Mouse (Mus musculus) adrenal gland, adult 8-10 months (tissue): ENCODE measurements around the gene Ano3. TPM values are rescaled to one million over a fixed set of nuclear protein-coding genes. Genes with fewer than 3 reads are reported as not detected.
"Not testable (repeated sequence)": the region's sequence is repeated elsewhere in the genome, so short reads cannot be mapped to it uniquely, and the experiment has no call there.

ENCODE experiments used
- DNase-seq: peaks from one replicate; pipeline ENCODE4 v3.0.0; 2022
- total RNA-seq, 4 experiments: library from RNA; stranded (reverse); gene quantifications; 2 replicates each; pipeline ENCODE4 v1.2.4; 2022

Ano3 gene
- total RNA-seq, result 1 to 10 TPM in 2 of 4 experiments, under 1 TPM in 2; 0.45 to 1.8 (median 1.2) TPM

- DNase-seq, result not testable (repeated sequence)
Measured at GRCm38 (mm10) chr2:110950823-110951222, at the start of gene Ano3. TSS of gene Ano3 (minus strand) at chr2:110950923.

- no peak for DNase-seq
Measured at GRCm38 (mm10) chr2:110990071-110990470, 39.3 kb upstream of the Ano3 start.

- no peak for DNase-seq
Measured at GRCm38 (mm10) chr2:110989539-110989938, 38.8 kb upstream of the Ano3 start.

GRCm38 (mm10) chr2:110985853-110986271 is 35.1 kb upstream of the Ano3 start:
- DNase-seq, result no peak

- DNase-seq, result no peak
Measured at GRCm38 (mm10) chr2:110981733-110982132, 31.0 kb upstream of the Ano3 start.

- DNase-seq, result no peak
Measured at GRCm38 (mm10) chr2:110979610-110980009, 28.9 kb upstream of the Ano3 start.

- no peak for DNase-seq
Measured at GRCm38 (mm10) chr2:110976871-110977270, 26.1 kb upstream of the Ano3 start.

- DNase-seq, result no peak
Measured at GRCm38 (mm10) chr2:110970158-110970557, 19.4 kb upstream of the Ano3 start.

GRCm38 (mm10) chr2:110965398-110965797 is 14.7 kb upstream of the Ano3 start:
- DNase-seq, result no peak

GRCm38 (mm10) chr2:110950432-110950803 is 305 bp downstream of the Ano3 start:
- DNase-seq, result no peak

- no peak for DNase-seq
Measured at GRCm38 (mm10) chr2:110949679-110950431, 868 bp downstream of the Ano3 start.

GRCm38 (mm10) chr2:110945171-110945570 is 5.6 kb downstream of the Ano3 start:
- DNase-seq, result no peak

GRCm38 (mm10) chr2:110935691-110936090 is 15.0 kb downstream of the Ano3 start:
- DNase-seq, result no peak

- no peak for DNase-seq
Measured at GRCm38 (mm10) chr2:110929126-110929525, 21.6 kb downstream of the Ano3 start.

- no peak for DNase-seq
Measured at GRCm38 (mm10) chr2:110909506-110909905, 41.2 kb downstream of the Ano3 start.

- no peak for DNase-seq
Measured at GRCm38 (mm10) chr2:110906473-110906872, 44.2 kb downstream of the Ano3 start.

GRCm38 (mm10) chr2:110896477-110897270 is 54.0 kb downstream of the Ano3 start:
- no peak for DNase-seq

GRCm38 (mm10) chr2:110871650-110872049 is 79.1 kb downstream of the Ano3 start:
- DNase-seq, result no peak

- no peak for DNase-seq
Measured at GRCm38 (mm10) chr2:110865584-110865983, 85.1 kb downstream of the Ano3 start.

- DNase-seq, result no peak
Measured at GRCm38 (mm10) chr2:110863376-110863775, 87.3 kb downstream of the Ano3 start.

- no peak for DNase-seq
Measured at GRCm38 (mm10) chr2:110839559-110840243, 111.0 kb downstream of the Ano3 start.

- DNase-seq, result no peak
Measured at GRCm38 (mm10) chr2:110816189-110816588, 134.5 kb downstream of the Ano3 start.

- DNase-seq, result no peak
Measured at GRCm38 (mm10) chr2:110814964-110815363, 135.8 kb downstream of the Ano3 start.
